Mouse (Mus musculus) spleen, adult 2 months (tissue): Measurements from ENCODE around the gene Pde3a. TPM values are rescaled to one million over a fixed set of nuclear protein-coding genes. Genes with fewer than 3 reads are reported as not detected.

ENCODE experiments used
- DNase-seq, 2 experiments: peaks; one replicate each; pipeline versions ENCODE4 v3.0.0 to v3.0.0-alpha.2; 2012 to 2021; ENCODE audit warnings: low spot score in 2 of 2, low read depth in 1 of 2
- H3K27ac ChIP-seq: fragments of 200-500 bp; 2 replicates; pipeline ENCODE4 v1.5.1; 2012; ENCODE audit warnings: low read length, inconsistent platforms; ENCODE audit not compliant: insufficient read depth
- H3K27me3 ChIP-seq: fragments of 200-500 bp; 2 replicates; pipeline ENCODE4 v1.6.1; 2012; ENCODE audit warnings: mild to moderate bottlenecking, moderate library complexity, low read length, inconsistent platforms; ENCODE audit not compliant: control insufficient read depth, insufficient read depth
- H3K36me3 ChIP-seq: fragments of 200-500 bp; 2 replicates; pipeline ENCODE4 v1.6.1; 2012; ENCODE audit warnings: mild to moderate bottlenecking, low read length, inconsistent platforms; ENCODE audit not compliant: control insufficient read depth, insufficient read depth
- H3K4me1 ChIP-seq: fragments of 200-500 bp; 2 replicates; pipeline ENCODE4 v1.6.1; 2011; ENCODE audit warnings: inconsistent platforms; ENCODE audit not compliant: control insufficient read depth, insufficient read depth, insufficient read length
- H3K4me3 ChIP-seq: fragments of 200-500 bp; 2 replicates; pipeline ENCODE4 v1.5.1; 2011; ENCODE audit warnings: mild to moderate bottlenecking, inconsistent platforms; ENCODE audit not compliant: insufficient read depth, insufficient read length; ENCODE audit errors: extremely low read depth
- CTCF ChIP-seq: fragments of 200-500 bp; IDR thresholded peaks from 2 replicates; pipeline ENCODE4 v1.5.1; 2011; ENCODE audit warnings: mild to moderate bottlenecking, inconsistent platforms; ENCODE audit not compliant: insufficient read depth, insufficient read length, insufficient replicate concordance; ENCODE audit errors: extremely low read depth
- POLR2A ChIP-seq: fragments of 200-500 bp; IDR thresholded peaks from 2 replicates; pipeline ENCODE4 v1.6.1; 2011; ENCODE audit warnings: low read depth, low read length, inconsistent platforms
- WGBS: fragments of 180-500 bp; shearing (Covaris S2); methylation state at CpG from one replicate; pipeline ENCODE4 v1.1.7; 2018; 5-methylcytosine and 5-hydroxymethylcytosine counted together
- polyA plus RNA-seq: library from polyadenylated mRNA; depleted of rRNA; stranded (reverse); fragments of >200 nt; gene quantifications from 2 replicates; pipeline ENCODE4 v1.2.3, GENCODE M21; 2012

Pde3a gene
- polyA plus RNA-seq, 1 experiment: 4.8 TPM

DNA sequence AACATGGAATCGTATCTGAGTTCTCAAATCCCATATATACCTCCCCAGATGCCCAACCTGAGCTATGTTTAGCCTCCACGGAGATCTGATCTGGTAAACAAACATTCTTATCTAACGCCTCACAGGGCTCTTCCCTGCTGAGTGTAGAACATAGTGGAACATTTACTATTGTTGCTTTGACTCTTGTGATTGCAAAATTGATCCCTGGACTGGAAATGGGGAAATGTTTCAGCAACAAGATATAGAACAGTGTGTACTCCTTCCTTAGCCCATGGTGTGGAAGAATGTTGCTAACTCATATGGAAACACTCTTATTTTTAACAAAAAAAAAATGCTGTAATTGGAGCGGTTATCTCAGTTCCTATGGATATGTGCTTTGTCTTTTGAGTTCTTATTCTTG, 98.8 kb downstream of the Pde3a start:
- TF ChIP-seq CTCF: no peak
- TF ChIP-seq POLR2A: no peak
- DNase-seq: no peak
- Histone ChIP-seq H3K27me3 (no peaks in the 10 kb centered on the region), H3K27ac (no peak overlapping the region), H3K4me3 (no peak overlapping the region), H3K4me1 (no peaks in the 10 kb centered on the region), H3K36me3 (no peaks in the 10 kb centered on the region)
- 74% methylated on average over 4 of the region's 4 CpGs for WGBS

DNA sequence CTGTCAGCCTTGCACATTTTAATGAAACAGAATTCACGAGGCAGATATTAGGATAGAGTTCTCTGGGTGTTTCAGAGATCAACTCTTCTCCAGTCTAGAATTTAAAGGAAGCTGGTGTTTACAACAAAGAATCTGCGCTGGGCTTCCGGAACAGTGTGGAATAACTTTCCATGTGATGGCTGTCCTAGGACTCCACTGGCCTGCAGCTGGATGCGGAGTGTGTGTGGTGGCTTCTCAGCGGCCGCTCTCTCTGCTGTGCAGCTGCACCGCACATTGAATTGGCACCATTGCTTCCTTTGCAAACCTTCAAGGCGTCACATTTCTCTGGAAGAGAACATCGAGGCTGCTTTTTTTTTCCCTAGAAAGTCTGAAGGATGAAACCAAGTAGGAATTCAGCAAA, 99.5 kb downstream of the Pde3a start:
- no peaks in the 10 kb centered on the region for H3K36me3 ChIP-seq
- no peak for DNase-seq
- no peak overlapping the region for H3K27ac ChIP-seq

DNA sequence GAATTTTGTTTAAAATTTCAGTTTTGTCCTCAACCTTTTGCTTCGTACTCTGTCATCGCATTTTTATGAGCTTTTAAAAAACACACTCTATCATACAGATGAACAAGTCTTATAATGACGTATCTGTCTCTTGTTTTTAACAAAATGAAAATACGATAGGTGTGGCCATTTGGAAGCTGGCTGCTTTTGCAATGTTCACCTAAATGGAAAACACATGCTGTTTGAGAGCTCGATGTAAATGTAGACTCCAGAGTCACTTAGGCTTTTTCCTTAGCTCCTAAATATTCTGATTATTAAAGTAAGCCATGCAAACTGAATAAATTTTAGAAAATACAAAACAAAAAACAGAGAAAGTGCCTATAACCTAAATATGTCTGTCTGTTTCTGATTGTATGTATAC, 101.2 kb downstream of the Pde3a start:
- 89% methylated on average over 5 of the region's 5 CpGs for WGBS
- Histone ChIP-seq H3K36me3 (no peaks in the 10 kb centered on the region), H3K27ac (no peak overlapping the region), H3K27me3 (no peaks in the 10 kb centered on the region), H3K4me3 (no peak overlapping the region), H3K4me1 (no peaks in the 10 kb centered on the region)
- TF ChIP-seq POLR2A (no peak), CTCF (no peak)
- DNase-seq: no peak

More for the DNA sequence above, 99.5 kb downstream of the Pde3a start:
- Histone ChIP-seq H3K4me3 (no peak overlapping the region), H3K4me1 (no peaks in the 10 kb centered on the region), H3K27me3 (no peaks in the 10 kb centered on the region)
- 86% methylated on average over 9 of the region's 9 CpGs for WGBS
- no peak for TF ChIP-seq POLR2A
- no peak for TF ChIP-seq CTCF

GRCm38 (mm10) chr6:141352277-141352676, 103.2 kb downstream of the Pde3a start:
- Histone ChIP-seq H3K27ac (no peak overlapping the region), H3K27me3 (no peaks in the 10 kb centered on the region), H3K4me3 (no peak overlapping the region), H3K4me1 (no peaks in the 10 kb centered on the region), H3K36me3 (no peaks in the 10 kb centered on the region)
- WGBS: 74% methylated on average over 6 of the region's 6 CpGs
- no peak for TF ChIP-seq POLR2A
- no peak for TF ChIP-seq CTCF
- no peak for DNase-seq

- H3K4me3 ChIP-seq: no peak overlapping the region
- 91% methylated on average over 3 of the region's 3 CpGs for WGBS
- TF ChIP-seq CTCF: no peak
- TF ChIP-seq POLR2A: no peak
- no peak for DNase-seq
- no peaks in the 10 kb centered on the region for H3K27me3 ChIP-seq
- no peaks in the 10 kb centered on the region for H3K4me1 ChIP-seq
- H3K27ac ChIP-seq: no peak overlapping the region
- no peaks in the 10 kb centered on the region for H3K36me3 ChIP-seq
These were observed 114.6 kb downstream of the Pde3a start for GRCm38 (mm10) chr6:141363664-141364063.

- DNase-seq: no peak
- no peaks in the 10 kb centered on the region for H3K36me3 ChIP-seq
- 88% methylated on average over 5 of the region's 5 CpGs for WGBS
- TF ChIP-seq POLR2A (no peak), CTCF (no peak)
- no peaks in the 10 kb centered on the region for H3K4me1 ChIP-seq
- no peaks in the 10 kb centered on the region for H3K27me3 ChIP-seq
- no peak overlapping the region for H3K4me3 ChIP-seq
- no peak overlapping the region for H3K27ac ChIP-seq
These were observed 118.0 kb downstream of the Pde3a start for GRCm38 (mm10) chr6:141367037-141367436.

GRCm38 (mm10) chr6:141372697-141373096, 123.6 kb downstream of the Pde3a start:
- WGBS: 44% methylated on average over 2 of the region's 2 CpGs
- TF ChIP-seq POLR2A (no peak), CTCF (no peak)
- no peaks in the 10 kb centered on the region for H3K27me3 ChIP-seq
- H3K4me1 ChIP-seq: no peaks in the 10 kb centered on the region
- H3K4me3 ChIP-seq: no peak overlapping the region
- no peak overlapping the region for H3K27ac ChIP-seq
- no peaks in the 10 kb centered on the region for H3K36me3 ChIP-seq
- no peak for DNase-seq
